Mouse (Mus musculus): Measurements from ENCODE around the gene Mup8. TPM values are rescaled to one million over a fixed set of nuclear protein-coding genes. Genes with fewer than 3 reads are reported as not detected.
"Not testable (repeated sequence)": the region's sequence is repeated elsewhere in the genome, so short reads cannot be mapped to it uniquely, and the experiment has no call there.

The Mup8 gene
- total RNA-seq (2021), result not detected
- long read RNA-seq, experiment 1, result 0 reads
- long read RNA-seq, experiment 2, result 0 reads

GRCm38 (mm10) chr4:60222499-60222898 lies at the start of gene Mup8:
Mup8 (minus strand) TSS chr4:60222599.
- DNase-seq (ENCODE audit: low spot score in 2 of 2), result not testable (repeated sequence)

- not testable (repeated sequence) for DNase-seq (ENCODE audit: low spot score in 2 of 2)
Observed at GRCm38 (mm10) chr4:60265977-60266770, 43.8 kb upstream of the Mup8 start.

GRCm38 (mm10) chr4:60262706-60263105 lies 40.3 kb upstream of the Mup8 start:
- not testable (repeated sequence) for DNase-seq (ENCODE audit: low spot score in 2 of 2)

Other genes with a start within 250 kb of the Mup8 start
- not detected for gene Mup7, start 152.1 kb downstream of the Mup8 start, total RNA-seq (2021)
- not detected for gene Mup2, start 68.3 kb downstream of the Mup8 start, total RNA-seq (2021)
- not detected for gene Mup9, start 199.4 kb upstream of the Mup8 start, total RNA-seq (2021)